Mouse (Mus musculus) erythroblast, adult 5-6 weeks (primary cell): ENCODE measurements around the gene Mrpl22. TPM values are rescaled to one million over a fixed set of nuclear protein-coding genes. Genes with fewer than 3 reads are reported as not detected.
"Not testable (repeated sequence)": the region's sequence is repeated elsewhere in the genome, so short reads cannot be mapped to it uniquely, and the experiment has no call there.

Source experiments
- ATAC-seq: replicated peaks from 2 replicates; pipeline ENCODE4 v1.8.0; 2016; ENCODE audit warnings: moderate number of reproducible peaks, mild to moderate bottlenecking, moderate TSS enrichment, inconsistent platforms; ENCODE audit not compliant: poor library complexity, low FRiP score, severe bottlenecking
- total RNA-seq, 2 experiments: library from RNA; stranded (forward) in 1 of 2; stranded (reverse) in 1 of 2; fragments of 150-400 nt in 1 of 2; fragments of 200-764, 138-1000 nt in 1 of 2; gene quantifications; 2 replicates each; pipeline versions ENCODE4 v1.2.3 to v1.2.4; 2015 to 2017; ENCODE audit warnings: low replicate concordance in 2 of 2

Gene Mrpl22
- total RNA-seq, 2 experiments from 2014 or later, result 7.5 to 27.7 TPM

DNA sequence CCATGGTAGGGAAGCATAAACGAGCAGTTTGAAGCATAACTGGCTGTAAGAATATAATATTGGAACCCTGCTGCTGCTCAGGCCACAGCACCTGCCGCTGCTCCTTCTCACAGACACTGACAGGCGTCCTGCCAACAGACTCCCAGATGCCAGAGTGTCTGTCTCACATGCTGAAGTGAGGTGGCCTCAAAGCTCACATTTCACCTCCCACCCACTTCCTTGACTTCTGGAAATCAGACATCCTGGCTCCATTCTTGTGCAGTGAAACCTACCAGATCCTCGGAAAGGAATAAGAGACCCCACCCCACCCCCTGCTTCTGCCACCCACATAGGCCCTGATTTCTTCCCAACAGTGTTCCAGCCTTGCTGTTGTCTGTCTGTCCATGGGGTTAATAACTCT is 52.3 kb downstream of the Mrpl22 start:
- no peak for ATAC-seq

- no peak for ATAC-seq
Observed at GRCm38 (mm10) chr11:58224313-58224712, 52.9 kb downstream of the Mrpl22 start.

DNA sequence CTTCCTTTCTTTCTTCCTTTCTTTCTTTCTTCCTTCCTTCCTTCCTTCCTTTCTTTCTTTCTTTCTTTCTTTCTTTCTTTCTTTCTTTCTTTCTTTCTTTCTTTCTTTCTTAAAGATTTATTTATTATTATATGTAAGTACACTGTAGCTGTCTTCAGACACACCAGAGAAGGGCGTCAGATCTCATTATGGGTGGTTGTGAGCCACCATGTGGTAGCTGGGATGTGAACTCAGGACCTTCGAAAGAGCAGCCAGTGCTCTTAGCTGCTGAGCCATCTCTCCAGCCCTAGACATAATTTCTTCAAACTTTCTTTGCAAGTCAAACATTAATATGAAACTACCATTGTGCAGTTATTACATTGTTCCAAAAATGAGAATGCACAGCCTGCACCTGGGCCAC is 53.4 kb downstream of the Mrpl22 start:
- not testable (repeated sequence) for ATAC-seq

GRCm38 (mm10) chr11:58225655-58226054 is 54.2 kb downstream of the Mrpl22 start:
- ATAC-seq, result peak; percentile 91

DNA sequence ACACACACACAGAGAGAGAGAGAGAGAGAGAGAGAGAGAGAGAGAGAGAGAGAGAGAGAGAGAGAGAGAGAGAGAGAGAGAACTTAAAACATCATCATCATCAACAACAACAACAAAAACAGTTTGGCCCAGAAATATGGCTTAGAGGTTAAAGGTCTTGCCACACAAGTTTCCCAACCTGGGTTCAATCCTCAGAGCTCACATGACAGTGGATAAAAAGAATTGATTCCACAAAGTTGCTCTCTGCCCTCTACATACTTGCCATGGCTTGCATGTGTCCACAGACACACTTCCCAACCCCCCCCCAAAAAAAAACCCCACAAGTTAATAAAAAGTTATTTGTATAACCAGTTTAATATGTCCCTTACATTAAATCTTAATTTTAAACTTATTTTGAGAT is 55.0 kb downstream of the Mrpl22 start:
- ATAC-seq, result no peak

GRCm38 (mm10) chr11:58228021-58228420 is 56.6 kb downstream of the Mrpl22 start:
- ATAC-seq, result not testable (repeated sequence)

Other genes starting within 250 kb of the Mrpl22 start
- gene Larp1, start 162.6 kb upstream of the Mrpl22 start, total RNA-seq (2015; ENCODE audit: low replicate concordance), result 24.0 and 31.6 TPM in 2 replicates
- gene Larp1, start 162.6 kb upstream of the Mrpl22 start, total RNA-seq (2017; ENCODE audit: low replicate concordance), result 13.2 and 13.4 TPM in 2 replicates
- gene Gm12248, start 78.5 kb upstream of the Mrpl22 start, total RNA-seq (2015; ENCODE audit: low replicate concordance), result not detected in 2 replicates
- not detected in 2 replicates for gene Gm12248, start 78.5 kb upstream of the Mrpl22 start, total RNA-seq (2017; ENCODE audit: low replicate concordance)
- 17.8 and 22.3 TPM in 2 replicates for gene Cnot8, start 67.5 kb upstream of the Mrpl22 start, total RNA-seq (2015; ENCODE audit: low replicate concordance)
- 24.5 and 26.5 TPM in 2 replicates for gene Cnot8, start 67.5 kb upstream of the Mrpl22 start, total RNA-seq (2017; ENCODE audit: low replicate concordance)
- 2.9 and 3.1 TPM in 2 replicates for gene Gemin5, start 3.1 kb upstream of the Mrpl22 start, total RNA-seq (2015; ENCODE audit: low replicate concordance)
- gene Gemin5, start 3.1 kb upstream of the Mrpl22 start, total RNA-seq (2017; ENCODE audit: low replicate concordance), result 2.0 and 3.6 TPM in 2 replicates
- 16.3 and 19.9 TPM in 2 replicates for gene Igtp, start 27.9 kb downstream of the Mrpl22 start, total RNA-seq (2015; ENCODE audit: low replicate concordance)
- 21.7 and 22.6 TPM in 2 replicates for gene Igtp, start 27.9 kb downstream of the Mrpl22 start, total RNA-seq (2017; ENCODE audit: low replicate concordance)
- 17.7 and 21.3 TPM in 2 replicates for gene Irgm2, start 28.0 kb downstream of the Mrpl22 start, total RNA-seq (2015; ENCODE audit: low replicate concordance)
- gene Irgm2, start 28.0 kb downstream of the Mrpl22 start, total RNA-seq (2017; ENCODE audit: low replicate concordance), result 24.0 and 26.5 TPM in 2 replicates
- 18.4 and 20.9 TPM in 2 replicates for gene 4930438A08Rik, start 103.1 kb downstream of the Mrpl22 start, total RNA-seq (2015; ENCODE audit: low replicate concordance)
- gene 4930438A08Rik, start 103.1 kb downstream of the Mrpl22 start, total RNA-seq (2017; ENCODE audit: low replicate concordance), result 11.7 and 16.9 TPM in 2 replicates
- gene Zfp692, start 135.4 kb downstream of the Mrpl22 start, total RNA-seq (2015; ENCODE audit: low replicate concordance), result 1.5 and 4.6 TPM in 2 replicates
- 3.8 and 3.9 TPM in 2 replicates for gene Zfp692, start 135.4 kb downstream of the Mrpl22 start, total RNA-seq (2017; ENCODE audit: low replicate concordance)
- 15.0 and 31.9 TPM in 2 replicates for gene Zfp672, start 158.7 kb downstream of the Mrpl22 start, total RNA-seq (2015; ENCODE audit: low replicate concordance)
- gene Zfp672, start 158.7 kb downstream of the Mrpl22 start, total RNA-seq (2017; ENCODE audit: low replicate concordance), result 28.5 and 31.1 TPM in 2 replicates
- 13.6 and 20.0 TPM in 2 replicates for gene Sh3bp5l, start 159.1 kb downstream of the Mrpl22 start, total RNA-seq (2015; ENCODE audit: low replicate concordance)
- 31.9 and 94.6 TPM in 2 replicates for gene Sh3bp5l, start 159.1 kb downstream of the Mrpl22 start, total RNA-seq (2017; ENCODE audit: low replicate concordance)
- gene Lypd8, start 207.4 kb downstream of the Mrpl22 start, total RNA-seq (2015; ENCODE audit: low replicate concordance), result not detected in 2 replicates
- gene Lypd8, start 207.4 kb downstream of the Mrpl22 start, total RNA-seq (2017; ENCODE audit: low replicate concordance), result not detected in 2 replicates
- not detected in 2 replicates for gene 1810065E05Rik, start 249.4 kb downstream of the Mrpl22 start, total RNA-seq (2015; ENCODE audit: low replicate concordance)
- gene 1810065E05Rik, start 249.4 kb downstream of the Mrpl22 start, total RNA-seq (2017; ENCODE audit: low replicate concordance), result not detected in 2 replicates